Mouse (Mus musculus): ENCODE results near the gene Lin7b. TPM values are rescaled to one million over a fixed set of nuclear protein-coding genes. Genes with fewer than 3 reads are reported as not detected.

Gene Lin7b
- polyA plus RNA-seq, 1 experiment from 2014 or later, result 2.9 TPM

DNA sequence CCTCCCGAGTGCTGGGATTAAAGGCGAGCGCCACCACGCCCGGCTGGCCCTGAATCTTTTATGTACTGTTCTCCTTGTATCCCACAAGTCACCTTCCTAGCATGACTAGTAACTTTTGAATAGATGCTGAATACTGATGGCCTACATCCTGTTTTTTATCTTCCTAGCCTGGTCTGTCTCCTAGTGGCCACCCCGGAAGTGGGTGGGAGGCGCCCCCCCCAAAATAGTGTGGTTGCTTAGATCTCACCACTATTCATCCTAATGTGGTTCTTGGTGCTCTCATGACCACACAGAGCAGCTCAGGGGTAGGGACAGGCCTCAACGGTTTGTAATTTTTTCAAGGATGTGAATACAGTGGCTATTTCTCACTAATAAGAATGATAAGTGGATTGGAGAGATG is 4.2 kb upstream of the Lin7b start:
- Histone ChIP-seq H3K4me3 (no peak overlapping the region), H3K27ac (no peak overlapping the region), H3K4me2 (no peak overlapping the region), H3K9ac (no peak overlapping the region), H3K27me3 (peaks cover 7% of the 10 kb centered on the region), H3K36me3 (ENCODE audit: poor library complexity, severe bottlenecking) (peaks cover 80% of the 10 kb centered on the region), H3K9me3 (replicated peaks) (no peaks in the 10 kb centered on the region), H3K4me1 (peaks cover 14% of the 10 kb centered on the region)
- no peak for ATAC-seq
- 88% methylated on average over 8 of the region's 8 CpGs for WGBS

DNA sequence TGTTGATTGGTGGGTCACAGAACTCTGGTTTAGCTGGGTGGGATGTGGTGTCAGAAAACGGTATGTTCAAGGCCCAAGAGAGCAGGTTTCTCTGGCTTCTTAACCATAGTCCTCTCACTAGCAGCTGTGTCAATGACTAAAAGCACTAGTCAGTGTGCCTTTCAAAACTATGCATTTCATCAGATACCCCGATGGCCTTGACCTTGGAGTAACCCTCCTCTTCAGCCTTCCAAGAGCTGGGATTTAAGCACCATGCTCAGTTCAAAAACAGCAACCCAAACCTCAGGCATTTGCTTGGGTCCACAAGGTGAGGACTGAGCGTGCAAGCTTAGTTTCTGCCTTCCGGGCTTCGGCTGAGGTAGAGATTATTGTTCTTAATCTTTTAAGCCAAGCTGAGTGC is 2.0 kb upstream of the Lin7b start:
- Histone ChIP-seq H3K27ac (no peak overlapping the region), H3K36me3 (ENCODE audit: poor library complexity, severe bottlenecking) (peaks cover 58% of the 10 kb centered on the region), H3K9ac (no peak overlapping the region), H3K4me3 (no peak overlapping the region), H3K4me1 (peaks cover 24% of the 10 kb centered on the region), H3K9me3 (replicated peaks) (no peaks in the 10 kb centered on the region), H3K27me3 (peaks cover 20% of the 10 kb centered on the region), H3K4me2 (no peak overlapping the region)
- 83% methylated on average over 5 of the region's 5 CpGs for WGBS
- no peak for ATAC-seq

DNA sequence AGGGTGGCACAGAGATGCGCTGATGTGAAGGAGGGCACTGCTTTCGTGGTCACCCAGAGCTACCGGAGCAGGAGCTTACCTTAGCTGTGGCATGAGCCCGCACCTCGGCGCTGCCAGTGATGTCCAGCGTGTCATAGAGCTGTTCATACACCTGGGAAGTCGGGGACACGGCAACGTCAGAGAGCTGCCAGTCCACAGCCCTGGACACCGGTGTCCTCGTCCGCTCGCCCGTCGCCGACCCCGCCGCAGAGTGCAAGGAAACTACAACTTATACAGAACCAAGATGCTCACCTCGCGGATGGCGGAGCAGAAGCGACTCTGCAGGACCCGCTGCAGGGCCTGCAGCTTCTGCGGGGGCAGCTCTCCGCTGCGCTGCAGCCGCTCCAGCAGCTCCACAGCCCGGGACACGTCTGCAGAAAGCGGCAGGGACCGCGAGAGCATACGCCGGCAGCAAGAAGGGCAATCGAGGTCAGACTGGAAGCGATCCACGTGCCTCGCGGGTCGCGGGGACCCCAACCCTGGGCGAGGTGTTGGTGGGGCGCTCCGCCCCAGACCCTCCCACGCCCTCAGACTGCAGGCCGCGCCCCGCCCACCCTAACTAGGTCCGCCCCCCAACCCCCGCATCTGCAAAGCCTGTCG is 428 bp downstream of the Lin7b start:
- peak overlapping the region; percentile 69 for H3K9ac ChIP-seq

GRCm38 (mm10) chr7:45369022-45369745 is 1.2 kb downstream of the Lin7b start:
- peak overlapping the region; percentile 46; the same call in 1 of the 2 replicates for H3K4me3 ChIP-seq

More for the DNA sequence above, 428 bp downstream of the Lin7b start:
- WGBS, result 8% methylated on average over 52 of the region's 52 CpGs
- Histone ChIP-seq H3K27me3 (peaks cover 20% of the 10 kb centered on the region), H3K27ac (no peak overlapping the region), H3K9me3 (replicated peaks) (no peaks in the 10 kb centered on the region), H3K4me1 (peaks cover 38% of the 10 kb centered on the region), H3K4me3 (peak overlapping the region; percentile 46), H3K36me3 (ENCODE audit: poor library complexity, severe bottlenecking) (peaks cover 35% of the 10 kb centered on the region), H3K4me2 (peak overlapping the region; percentile 90)
- ATAC-seq, result no peak; the same call in 1 of the 2 replicates

DNA sequence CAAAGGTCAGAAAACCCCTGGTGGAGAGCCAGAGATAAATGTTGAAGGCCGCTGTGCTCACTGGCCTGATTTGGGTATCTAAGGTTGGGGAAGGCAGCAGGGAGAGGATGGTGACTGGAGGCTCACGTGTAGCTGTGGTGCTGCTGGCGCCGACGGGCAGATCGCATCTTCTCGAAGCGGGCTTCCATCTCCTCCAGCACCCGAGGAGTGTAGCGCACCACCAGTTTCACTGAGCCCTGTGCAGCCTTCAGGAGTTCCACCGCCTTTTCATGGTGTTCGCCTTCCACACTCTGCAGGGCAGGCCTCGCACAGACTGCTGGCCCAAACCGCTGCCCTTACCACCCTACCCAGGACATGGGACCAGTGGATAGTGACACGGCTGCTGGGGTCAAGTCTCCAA is 2.2 kb downstream of the Lin7b start:
- ATAC-seq, result no peak
- peak overlapping the region; percentile 84 for H3K4me2 ChIP-seq
- H3K9me3 ChIP-seq (replicated peaks), result no peaks in the 10 kb centered on the region
- peaks cover 19% of the 10 kb centered on the region for H3K36me3 ChIP-seq (ENCODE audit: poor library complexity, severe bottlenecking)
- WGBS, result 76% methylated on average over 15 of the region's 15 CpGs
- no peak overlapping the region for H3K27ac ChIP-seq
- peaks cover 41% of the 10 kb centered on the region for H3K4me1 ChIP-seq
- peaks cover 25% of the 10 kb centered on the region for H3K27me3 ChIP-seq
- H3K4me3 ChIP-seq, result peak overlapping the region; percentile 85
- H3K9ac ChIP-seq, result peak overlapping the region; percentile 70

More at GRCm38 (mm10) chr7:45369022-45369745, 1.2 kb downstream of the Lin7b start:
- Histone ChIP-seq H3K4me2 (peak overlapping the region; percentile 90), H3K9ac (no peak overlapping the region), H3K4me1 (peaks cover 41% of the 10 kb centered on the region), H3K9me3 (replicated peaks) (no peaks in the 10 kb centered on the region), H3K36me3 (ENCODE audit: poor library complexity, severe bottlenecking) (peaks cover 29% of the 10 kb centered on the region), H3K27me3 (peaks cover 20% of the 10 kb centered on the region), H3K27ac (no peak overlapping the region)
- WGBS, result 77% methylated on average over 16 of the region's 16 CpGs
- no peak for ATAC-seq

DNA sequence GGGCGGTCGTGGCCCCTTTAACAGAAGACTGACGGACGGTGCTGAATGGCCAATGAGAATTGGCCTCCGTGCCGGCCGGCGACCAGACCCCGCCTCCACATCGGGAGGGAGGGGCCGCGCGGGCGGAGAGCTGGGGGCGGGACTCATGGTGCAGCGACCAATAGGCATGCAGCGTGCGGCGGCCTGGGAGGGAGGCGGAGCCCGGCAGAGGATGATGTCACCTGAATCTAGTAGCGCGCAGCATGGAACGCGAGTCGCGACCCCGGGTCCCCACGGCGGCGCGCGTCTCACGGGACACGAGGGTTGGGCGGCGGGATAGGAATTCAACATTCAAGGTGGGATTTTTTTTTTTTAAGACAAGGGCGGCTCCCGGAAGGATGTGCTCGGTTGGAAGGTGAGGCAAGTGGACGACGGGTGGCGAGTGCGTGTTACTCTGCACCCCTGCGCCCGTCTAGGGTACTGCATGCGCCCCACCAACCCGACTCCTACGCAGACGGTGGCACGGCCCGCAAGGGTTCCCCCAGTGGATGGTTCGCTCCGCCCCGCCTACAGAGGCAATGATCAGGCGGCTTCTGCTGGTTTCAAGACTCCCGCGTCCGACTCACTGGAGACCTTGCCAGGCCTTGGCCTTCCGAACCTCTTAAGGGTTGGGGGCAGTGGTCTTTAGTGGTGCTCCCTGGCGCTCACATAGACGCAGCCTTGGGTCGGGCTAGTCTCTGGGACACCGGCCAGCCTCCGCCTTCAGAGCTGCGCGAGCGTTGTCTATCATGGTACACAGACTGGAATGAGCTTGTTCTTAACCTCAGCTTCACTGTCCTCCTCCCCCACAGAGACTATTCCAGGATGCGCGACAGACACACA is 3.1 kb downstream of the Lin7b start:
- peak; percentile 88 for ATAC-seq
- Histone ChIP-seq H3K36me3 (ENCODE audit: poor library complexity, severe bottlenecking) (peaks cover 9% of the 10 kb centered on the region; the same call in 1 of the 2 replicates), H3K9ac (peak overlapping the region; percentile 92), H3K4me2 (peak overlapping the region; percentile 84), H3K27ac (peak overlapping the region; percentile 83), H3K9me3 (replicated peaks) (no peaks in the 10 kb centered on the region), H3K4me3 (peak overlapping the region; percentile 85), H3K4me1 (peaks cover 48% of the 10 kb centered on the region), H3K27me3 (peaks cover 33% of the 10 kb centered on the region)
- under 1% methylated on average over 70 of the region's 70 CpGs for WGBS

DNA sequence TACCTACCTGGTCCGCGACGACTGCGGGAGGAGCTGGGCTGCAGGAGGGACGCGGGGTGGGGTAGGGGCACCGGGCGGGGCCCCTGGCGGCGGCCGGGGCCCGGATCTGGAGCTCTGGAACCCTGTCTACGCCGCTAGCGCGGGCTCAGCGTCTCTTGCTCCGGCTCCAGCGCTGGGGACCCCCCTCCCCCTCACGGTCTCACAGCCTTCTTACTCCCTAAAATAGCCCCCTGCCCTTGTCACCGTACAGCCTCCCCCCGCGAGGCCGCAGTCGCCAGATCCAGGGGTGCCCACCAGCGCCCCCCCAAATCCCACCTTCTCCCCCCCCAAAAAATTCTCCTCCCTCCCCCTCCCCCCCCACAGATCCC is 3.7 kb downstream of the Lin7b start, which contains the start of gene Ppfia3:
Gene Ppfia3, minus strand, starts transcription at position 368 of the 368 bp plus-strand sequence.
- Histone ChIP-seq H3K36me3 (ENCODE audit: poor library complexity, severe bottlenecking) (0 out of 2 replicates have a peak, but pooled peaks cover 4% of the 10 kb centered on the region), H3K9ac (peak within 1 kb of the TSS; percentile 92), H3K27me3 (peaks cover 33% of the 10 kb centered on the region), H3K4me1 (peaks cover 55% of the 10 kb centered on the region), H3K9me3 (replicated peaks) (no peaks in the 10 kb centered on the region), H3K27ac (peak within 1 kb of the TSS; percentile 83), H3K4me2 (peak within 1 kb of the TSS; percentile 84), H3K4me3 (peak within 1 kb of the TSS; percentile 85)
- WGBS, result 0% methylated on average over 12 of the region's 26 CpGs
- ATAC-seq, result peak; percentile 41

- H3K9me3 ChIP-seq (replicated peaks), result no peaks in the 10 kb centered on the region
- no peaks in the 10 kb centered on the region for H3K36me3 ChIP-seq (ENCODE audit: poor library complexity, severe bottlenecking)
- H3K4me1 ChIP-seq, result peaks cover 61% of the 10 kb centered on the region
- peaks cover 33% of the 10 kb centered on the region for H3K27me3 ChIP-seq
- ATAC-seq, result no peak
- H3K4me2 ChIP-seq, result peak overlapping the region; percentile 84
- peak overlapping the region; percentile 65 for H3K27ac ChIP-seq
- WGBS, result 4% methylated on average over 35 of the region's 35 CpGs
- peak overlapping the region; percentile 92 for H3K9ac ChIP-seq
- peak overlapping the region; percentile 85 for H3K4me3 ChIP-seq
Observed at GRCm38 (mm10) chr7:45365742-45366651, 4.4 kb downstream of the Lin7b start.

- WGBS, result 94% methylated on average over 2 of the region's 2 CpGs
- Histone ChIP-seq H3K27ac (no peak overlapping the region), H3K27me3 (peaks cover 23% of the 10 kb centered on the region), H3K4me3 (no peak overlapping the region), H3K4me1 (peaks cover 49% of the 10 kb centered on the region), H3K4me2 (no peak overlapping the region), H3K9ac (no peak overlapping the region), H3K9me3 (replicated peaks) (no peaks in the 10 kb centered on the region), H3K36me3 (ENCODE audit: poor library complexity, severe bottlenecking) (no peaks in the 10 kb centered on the region)
- no peak for ATAC-seq
Observed at GRCm38 (mm10) chr7:45363983-45364382, 6.4 kb downstream of the Lin7b start.

- WGBS, result 5% methylated on average over 13 of the region's 13 CpGs
- no peaks in the 10 kb centered on the region for H3K9me3 ChIP-seq (replicated peaks)
- ATAC-seq, result no peak
- no peak overlapping the region for H3K27ac ChIP-seq
- no peak overlapping the region for H3K9ac ChIP-seq
- H3K4me2 ChIP-seq, result 0 out of 2 replicates have a peak overlapping the region, but pooled peaks have one; percentile 82
- peaks cover 16% of the 10 kb centered on the region for H3K27me3 ChIP-seq
- H3K4me3 ChIP-seq, result no peak overlapping the region
- peaks cover 9% of the 10 kb centered on the region for H3K36me3 ChIP-seq (ENCODE audit: poor library complexity, severe bottlenecking)
- peaks cover 42% of the 10 kb centered on the region for H3K4me1 ChIP-seq
Observed at GRCm38 (mm10) chr7:45362801-45363200, 7.6 kb downstream of the Lin7b start.

GRCm38 (mm10) chr7:45361243-45361804 is 9.1 kb downstream of the Lin7b start:
- 0% methylated on average over 43 of the region's 43 CpGs for WGBS
- Histone ChIP-seq H3K9ac (peak overlapping the region; percentile 73), H3K36me3 (ENCODE audit: poor library complexity, severe bottlenecking) (peaks cover 15% of the 10 kb centered on the region), H3K4me2 (peak overlapping the region; percentile 82), H3K4me3 (peak overlapping the region; percentile 49), H3K4me1 (peaks cover 38% of the 10 kb centered on the region), H3K27me3 (peaks cover 16% of the 10 kb centered on the region), H3K27ac (peak overlapping the region; percentile 53; the same call in 1 of the 2 replicates), H3K9me3 (replicated peaks) (no peaks in the 10 kb centered on the region)
- peak; percentile 89 for ATAC-seq
